Mouse (Mus musculus): ENCODE results near the gene Rab40c.

The Rab40c gene

GRCm38 (mm10) chr17:25946349-25946748 lies 26.8 kb upstream of the Rab40c start:
- DNase-seq (ENCODE audit: low spot score): no peak

- DNase-seq (ENCODE audit: low spot score): no peak
Measured at GRCm38 (mm10) chr17:25945517-25946155, 26.1 kb upstream of the Rab40c start.

GRCm38 (mm10) chr17:25944366-25945163 lies 25.0 kb upstream of the Rab40c start, which contains the start of the genes Pigq and Nhlrc4:
Gene Pigq (minus strand): TSS chr17:25944936.
Gene Nhlrc4 (minus strand): TSS chr17:25944961.
- no peak for DNase-seq (ENCODE audit: low spot score)

GRCm38 (mm10) chr17:25943769-25944168 lies 24.2 kb upstream of the Rab40c start:
- DNase-seq (ENCODE audit: low spot score): no peak

GRCm38 (mm10) chr17:25943221-25943620 lies 23.7 kb upstream of the Rab40c start:
- DNase-seq (ENCODE audit: low spot score): no peak

GRCm38 (mm10) chr17:25942597-25943151 lies 23.1 kb upstream of the Rab40c start:
- peak; percentile 25 for DNase-seq (ENCODE audit: low spot score)

GRCm38 (mm10) chr17:25941511-25942241 lies 22.1 kb upstream of the Rab40c start:
- peak; percentile 84 for DNase-seq (ENCODE audit: low spot score)

- no peak for DNase-seq (ENCODE audit: low spot score)
Measured at GRCm38 (mm10) chr17:25934526-25934925, 15.0 kb upstream of the Rab40c start.

GRCm38 (mm10) chr17:25925348-25925747 lies 5.8 kb upstream of the Rab40c start:
- no peak for DNase-seq (ENCODE audit: low spot score)

- DNase-seq (ENCODE audit: low spot score): no peak
Measured at GRCm38 (mm10) chr17:25922120-25922519, 2.6 kb upstream of the Rab40c start.

- DNase-seq (ENCODE audit: low spot score): peak; percentile 100
Measured at GRCm38 (mm10) chr17:25919786-25920642, 487 bp upstream of the Rab40c start.

GRCm38 (mm10) chr17:25918037-25918750 lies 1.3 kb downstream of the Rab40c start:
- no peak for DNase-seq (ENCODE audit: low spot score)

- no peak for DNase-seq (ENCODE audit: low spot score)
Measured at GRCm38 (mm10) chr17:25916931-25917647, 2.4 kb downstream of the Rab40c start.

- DNase-seq (ENCODE audit: low spot score): no peak
Measured at GRCm38 (mm10) chr17:25914295-25914694, 5.2 kb downstream of the Rab40c start.

- no peak for DNase-seq (ENCODE audit: low spot score)
Measured at GRCm38 (mm10) chr17:25913877-25914275, 5.7 kb downstream of the Rab40c start.

- DNase-seq (ENCODE audit: low spot score): no peak
Measured at GRCm38 (mm10) chr17:25913186-25913876, 6.2 kb downstream of the Rab40c start.

- no peak for DNase-seq (ENCODE audit: low spot score)
Measured at GRCm38 (mm10) chr17:25911816-25912215, 7.7 kb downstream of the Rab40c start.

GRCm38 (mm10) chr17:25907640-25908039 lies 11.9 kb downstream of the Rab40c start:
- DNase-seq (ENCODE audit: low spot score): no peak

GRCm38 (mm10) chr17:25903061-25903460 lies 16.5 kb downstream of the Rab40c start:
- no peak for DNase-seq (ENCODE audit: low spot score)

Measured in embryo, embryonic 10 days (tissue).